Mouse (Mus musculus): ENCODE results near the gene Olfr484.
"Not testable (repeated sequence)": the region's sequence is repeated elsewhere in the genome, so short reads cannot be mapped to it uniquely, and the experiment has no call there.

Gene Olfr484

GRCm38 (mm10) chr7:108127349-108127748, at the start of gene Olfr484:
TSS of gene Olfr484 (minus strand) at chr7:108127449.
- no peak for DNase-seq (ENCODE audit: low spot score in 2 of 2)

- not testable (repeated sequence) for DNase-seq (ENCODE audit: low spot score in 2 of 2)
These were observed 45.4 kb upstream of the Olfr484 start, which contains the start of gene Olfr486 for GRCm38 (mm10) chr7:108172642-108173041. TSS of gene Olfr486 (minus strand) at chr7:108172742.

- DNase-seq (ENCODE audit: low spot score in 2 of 2) = no peak
These were observed 32.5 kb upstream of the Olfr484 start, which contains the start of gene Olfr485 for GRCm38 (mm10) chr7:108159771-108160170. TSS of gene Olfr485 (minus strand) at chr7:108159871.

GRCm38 (mm10) chr7:108121416-108121815, 5.8 kb downstream of the Olfr484 start:
- no peak for DNase-seq (ENCODE audit: low spot score in 2 of 2)

GRCm38 (mm10) chr7:108120681-108121080, 6.6 kb downstream of the Olfr484 start:
- no peak for DNase-seq (ENCODE audit: low spot score in 2 of 2)

- no peak for DNase-seq (ENCODE audit: low spot score in 2 of 2)
These were observed 26.7 kb downstream of the Olfr484 start, which contains the start of gene Olfr483 for GRCm38 (mm10) chr7:108100549-108100948. TSS of gene Olfr483 (plus strand) at chr7:108100849.

GRCm38 (mm10) chr7:108097486-108097885, 29.8 kb downstream of the Olfr484 start, which contains the start of gene Olfr482:
TSS of gene Olfr482 (minus strand) at chr7:108097586.
- DNase-seq (ENCODE audit: low spot score in 2 of 2) = no peak

DNA sequence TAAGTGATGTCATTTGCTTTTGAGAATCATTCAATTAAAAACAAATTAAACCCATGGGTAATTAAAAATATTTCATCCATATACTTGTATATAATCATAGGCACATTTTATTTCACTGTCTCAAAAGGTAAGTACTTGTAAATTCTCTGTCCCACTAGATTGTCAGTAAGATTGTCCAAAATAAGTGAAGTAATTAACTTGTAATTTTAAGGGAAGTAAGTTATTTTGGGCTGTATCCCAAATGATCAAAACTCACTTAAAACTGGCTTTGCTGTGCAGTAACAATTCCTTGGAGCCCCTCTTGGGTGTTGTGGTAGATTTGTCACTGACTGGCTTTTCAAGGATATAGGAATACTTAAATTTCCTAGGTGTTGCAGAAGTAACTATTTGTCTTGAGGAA, 47.7 kb downstream of the Olfr484 start, which contains the start of gene Olfr481:
TSS of gene Olfr481 (plus strand) at position 301 of the 400 bp plus-strand sequence.
- DNase-seq (ENCODE audit: low spot score in 2 of 2) = no peak
